Mouse (Mus musculus) MEL (cell line): ENCODE results near the gene Rex1bd. TPM values are rescaled to one million over a fixed set of nuclear protein-coding genes. Genes with fewer than 3 reads are reported as not detected.

ENCODE experiments used
- DNase-seq: peaks from one replicate; pipeline ENCODE4 v3.0.0; 2011; ENCODE audit warnings: low read depth, low spot score
- H3K27ac ChIP-seq: 2 replicates; pipeline ENCODE4 v1.5.1; 2012; ENCODE audit warnings: low read depth, mild to moderate bottlenecking, control low read depth, low read length, moderate library complexity; ENCODE audit not compliant: control insufficient read depth
- H3K27me3 ChIP-seq, 2 experiments: fragments of 150-350 bp in 1 of 2; sonication (generic) in 1 of 2; 2 replicates each; pipeline ENCODE4 v1.6.1; 2012; ENCODE audit warnings: low read length in 2 of 2, mild to moderate bottlenecking in 2 of 2, improper control_type of control experiment in 1 of 2, moderate library complexity in 1 of 2; ENCODE audit not compliant: insufficient read depth in 2 of 2, control insufficient read depth in 1 of 2
- H3K36me3 ChIP-seq, 2 experiments: 2 replicates each; pipeline ENCODE4 v1.6.1; 2012 to 2014; ENCODE audit warnings: low read length in 2 of 2, improper control_type of control experiment in 1 of 2, inconsistent platforms in 1 of 2, mild to moderate bottlenecking in 1 of 2; ENCODE audit not compliant: insufficient read depth in 2 of 2, control insufficient read depth in 1 of 2
- H3K4me1 ChIP-seq, 2 experiments: fragments of 150-350 bp in 1 of 2; sonication (generic) in 1 of 2; 2 replicates each; pipeline ENCODE4 v1.6.1; 2012; ENCODE audit warnings: low read length in 2 of 2, improper control_type of control experiment in 1 of 2, mild to moderate bottlenecking in 1 of 2; ENCODE audit not compliant: insufficient read depth in 2 of 2, control insufficient read depth in 1 of 2
- H3K4me3 ChIP-seq, 2 experiments: fragments of 150-350 bp in 1 of 2; sonication (generic) in 1 of 2; 2 replicates each; pipeline ENCODE4 v1.5.1; 2012; ENCODE audit warnings: low read depth in 2 of 2, low read length in 2 of 2, mild to moderate bottlenecking in 2 of 2, moderate library complexity in 2 of 2, control low read depth in 1 of 2, improper control_type of control experiment in 1 of 2; ENCODE audit not compliant: control insufficient read depth in 1 of 2, insufficient read depth in 1 of 2
- H3K79me2 ChIP-seq: 2 replicates; pipeline ENCODE4 v1.6.1; 2012; ENCODE audit warnings: mild to moderate bottlenecking, low read length, moderate library complexity; ENCODE audit not compliant: control insufficient read depth, poor library complexity, insufficient read depth
- H3K9ac ChIP-seq: 2 replicates; pipeline ENCODE4 v1.6.1; 2012; ENCODE audit warnings: low read depth, mild to moderate bottlenecking, control low read depth, low read length, moderate library complexity; ENCODE audit not compliant: control insufficient read depth, poor library complexity, severe bottlenecking
- H3K9me3 ChIP-seq: fragments of 150-350 bp; sonication (generic); replicated peaks from 2 replicates; pipeline ENCODE4 v1.6.1; 2012; ENCODE audit warnings: mild to moderate bottlenecking, low read length, improper control_type of control experiment, moderate library complexity; ENCODE audit not compliant: insufficient read depth
- CHD1 ChIP-seq: IDR thresholded peaks from 2 replicates; pipeline ENCODE4 v1.6.1; 2012; ENCODE audit warnings: low read depth, mild to moderate bottlenecking, inconsistent platforms, low read length, improper control_type of control experiment
- E2F4 ChIP-seq: IDR thresholded peaks from 2 replicates; pipeline ENCODE4 v1.6.1; 2011; ENCODE audit warnings: low read depth, low read length, improper control_type of control experiment, borderline replicate concordance
- ELF1 ChIP-seq: IDR thresholded peaks from 2 replicates; pipeline ENCODE4 v1.6.1; 2014; ENCODE audit warnings: low read depth, mild to moderate bottlenecking, inconsistent platforms, low read length, improper control_type of control experiment, moderate library complexity
- EP300 ChIP-seq, 2 experiments: IDR thresholded peaks; 2 replicates each; pipeline ENCODE4 v1.6.1; 2011; ENCODE audit warnings: improper control_type of control experiment in 2 of 2, low read length in 2 of 2, low read depth in 1 of 2, mild to moderate bottlenecking in 1 of 2
- GABPA ChIP-seq: IDR thresholded peaks from 2 replicates; pipeline ENCODE4 v1.6.1; 2012; ENCODE audit warnings: low read depth, mild to moderate bottlenecking, inconsistent platforms, low read length, improper control_type of control experiment, moderate library complexity
- HCFC1 ChIP-seq: IDR thresholded peaks from 2 replicates; pipeline ENCODE4 v1.6.1; 2012; ENCODE audit warnings: low read depth, mild to moderate bottlenecking, inconsistent platforms, low read length, improper control_type of control experiment, moderate library complexity
- JUND ChIP-seq: IDR thresholded peaks from 2 replicates; pipeline ENCODE4 v1.6.1; 2011; ENCODE audit warnings: low read depth, mild to moderate bottlenecking, improper control_type of control experiment, low read length
- MAX ChIP-seq: IDR thresholded peaks from 2 replicates; pipeline ENCODE4 v1.6.1; 2011; ENCODE audit warnings: low read length, improper control_type of control experiment
- MXI1 ChIP-seq: IDR thresholded peaks from 2 replicates; pipeline ENCODE4 v1.6.1; 2011; ENCODE audit warnings: mild to moderate bottlenecking, low read depth, low read length, improper control_type of control experiment
- MYB ChIP-seq: IDR thresholded peaks from 2 replicates; pipeline ENCODE4 v1.6.1; 2011; ENCODE audit warnings: mild to moderate bottlenecking, low read depth, low read length, improper control_type of control experiment
- MYC ChIP-seq: IDR thresholded peaks from 2 replicates; pipeline ENCODE4 v1.6.1; 2011; ENCODE audit warnings: low read depth, mild to moderate bottlenecking, low read length, improper control_type of control experiment, moderate library complexity
- NRF1 ChIP-seq: IDR thresholded peaks from 2 replicates; pipeline ENCODE4 v1.6.1; 2014; ENCODE audit warnings: low read depth, mild to moderate bottlenecking, inconsistent platforms, low read length, improper control_type of control experiment, moderate library complexity; ENCODE audit not compliant: poor library complexity, insufficient read depth, severe bottlenecking
- POLR2A ChIP-seq, 2 experiments: IDR thresholded peaks; 2 replicates each; pipeline ENCODE4 v1.6.1; 2011 to 2012; ENCODE audit warnings: low read length in 2 of 2, mild to moderate bottlenecking in 2 of 2, control low read depth in 1 of 2, improper control_type of control experiment in 1 of 2, low read depth in 1 of 2, moderate library complexity in 1 of 2; ENCODE audit not compliant: control insufficient read depth in 1 of 2, insufficient read depth in 1 of 2, poor library complexity in 1 of 2
- POLR2AphosphoS5 ChIP-seq: IDR thresholded peaks from 2 replicates; pipeline ENCODE4 v1.6.1; 2012; ENCODE audit warnings: low read depth, borderline replicate concordance, mild to moderate bottlenecking, inconsistent platforms, low read length, moderate library complexity, mixed read lengths
- RCOR1 ChIP-seq: IDR thresholded peaks from 2 replicates; pipeline ENCODE4 v1.6.1; 2012; ENCODE audit warnings: low read depth, mild to moderate bottlenecking, inconsistent platforms, low read length, improper control_type of control experiment
- SIN3A ChIP-seq: IDR thresholded peaks from 2 replicates; pipeline ENCODE4 v1.6.1; 2012; ENCODE audit warnings: low read length, improper control_type of control experiment, inconsistent platforms
- SMC3 ChIP-seq: IDR thresholded peaks from 2 replicates; pipeline ENCODE4 v1.6.1; 2011; ENCODE audit warnings: low read depth, low read length, improper control_type of control experiment
- TBP ChIP-seq: IDR thresholded peaks from 2 replicates; pipeline ENCODE4 v1.8.0; 2011; ENCODE audit warnings: low read depth, low read length, improper control_type of control experiment
- TCF12 ChIP-seq: IDR thresholded peaks from 2 replicates; pipeline ENCODE4 v1.6.1; 2014; ENCODE audit warnings: low read depth, mild to moderate bottlenecking, inconsistent platforms, low read length, improper control_type of control experiment, moderate library complexity
- UBTF ChIP-seq: IDR thresholded peaks from 2 replicates; pipeline ENCODE4 v1.6.1; 2012; ENCODE audit warnings: low read depth, mild to moderate bottlenecking, inconsistent platforms, low read length, improper control_type of control experiment, moderate library complexity, borderline replicate concordance; ENCODE audit not compliant: insufficient read depth
- USF2 ChIP-seq, 2 experiments: IDR thresholded peaks; 2 replicates each; pipeline ENCODE4 v1.6.1; 2011 to 2012; ENCODE audit warnings: improper control_type of control experiment in 2 of 2, low read length in 2 of 2, borderline replicate concordance in 1 of 2, inconsistent platforms in 1 of 2, low read depth in 1 of 2, mild to moderate bottlenecking in 1 of 2; ENCODE audit not compliant: insufficient read depth in 1 of 2
- ZMIZ1 ChIP-seq: IDR thresholded peaks from 2 replicates; pipeline ENCODE4 v1.6.1; 2012; ENCODE audit warnings: low read depth, mild to moderate bottlenecking, inconsistent platforms, low read length, improper control_type of control experiment, moderate library complexity
- ZNF384 ChIP-seq: IDR thresholded peaks from 2 replicates; pipeline ENCODE4 v1.6.1; 2012; ENCODE audit warnings: low read depth, mild to moderate bottlenecking, inconsistent platforms, low read length, improper control_type of control experiment
- polyA plus RNA-seq, 2 experiments: library from polyadenylated mRNA; stranded (reverse) in 1 of 2; unstranded in 1 of 2; fragments of >175 nt in 1 of 2; fragments of >200 nt in 1 of 2; gene quantifications; 2 replicates each; pipeline versions ENCODE4 v1.2.1 to v1.2.4; 2012; ENCODE audit warnings: low replicate concordance in 2 of 2, low read depth in 1 of 2; ENCODE audit not compliant: insufficient read length in 2 of 2, insufficient read depth in 1 of 2, missing spikeins in 1 of 2
- total RNA-seq: library from RNA; depleted of rRNA; stranded (reverse); fragments of 300-350 nt; gene quantifications from 2 replicates; pipeline ENCODE4 v1.2.3, GENCODE M21; 2012

Gene Rex1bd
- total and polyA plus RNA-seq, 3 experiments: 145 to 204 TPM; not detected in 1

- TF ChIP-seq POLR2A (IDR thresholded peaks at IDR 0.05; ENCODE audit: control insufficient read depth in 1 of 2, insufficient read depth in 1 of 2, low read depth in 1 of 2, low read length in 2 of 2, poor library complexity in 1 of 2) (peak in 1 of 2 experiments; percentile 53; a peak in 1 of 4 replicates), SMC3 (no peak), ZMIZ1 (no peak), RCOR1 (no peak), NRF1 (no peak), UBTF (no peak), USF2 (IDR thresholded peaks at IDR 0.05; ENCODE audit: borderline replicate concordance in 1 of 2, insufficient read depth in 1 of 2, low read depth in 1 of 2, low read length in 2 of 2) (no peak), ZNF384 (no peak), EP300 (IDR thresholded peaks at IDR 0.05; ENCODE audit: low read depth in 1 of 2, low read length in 2 of 2) (peak in 1 of 2 experiments; percentile 36; a peak in 2 of 4 replicates), TCF12 (0 out of 2 replicates have a peak, but pooled peaks have one; percentile 19), GABPA (no peak), SIN3A (peak; percentile 43), HCFC1 (no peak), MYB (no peak), CHD1 (no peak), MYC (0 out of 2 replicates have a peak, but pooled peaks have one; percentile 36), E2F4 (no peak), MXI1 (peak; percentile 67; the same call in 1 of the 2 replicates), POLR2AphosphoS5 (no peak), ELF1 (no peak), MAX (peak; percentile 39)
Observed at GRCm38 (mm10) chr8:70500386-70501301, 5.9 kb downstream of the Rex1bd start (continued).

DNA sequence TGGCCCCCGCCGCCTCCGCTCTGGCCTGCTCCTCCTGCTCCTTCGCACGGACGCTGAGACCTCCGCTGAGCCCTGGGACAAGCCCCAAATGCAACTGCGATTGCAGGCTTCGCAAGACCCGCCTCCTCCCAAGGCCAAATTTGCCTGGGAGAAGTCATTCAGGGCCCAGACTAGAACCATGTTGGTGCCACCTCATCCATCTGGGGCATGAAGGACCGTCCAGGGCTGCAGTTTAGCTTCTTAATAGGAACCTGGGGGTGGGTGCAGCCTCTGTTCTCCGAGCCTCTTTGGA lies 10.8 kb downstream of the Rex1bd start:
- peaks cover 2 to 12% of the 10 kb centered on the region in 2 experiments; a peak in 3 of 4 replicates for H3K4me1 ChIP-seq
- H3K4me3 ChIP-seq: no peak overlapping the region
- no peaks in the 10 kb centered on the region; the same call in 1 of the 2 replicates for H3K79me2 ChIP-seq
- no peak for DNase-seq
- H3K27me3 ChIP-seq: no peaks in the 10 kb centered on the region; a peak in 1 of 4 replicates
- peaks cover 0 to 2% of the 10 kb centered on the region in 2 experiments; a peak in 1 of 4 replicates for H3K36me3 ChIP-seq
- H3K9me3 ChIP-seq: no peaks in the 10 kb centered on the region
- no peak for TF ChIP-seq CHD1
- no peak for TF ChIP-seq UBTF
- TF ChIP-seq ELF1: no peak
- TF ChIP-seq TCF12: no peak
- TF ChIP-seq HCFC1: no peak
- TF ChIP-seq JUND: no peak
- no peak for TF ChIP-seq EP300 (IDR thresholded peaks at IDR 0.05; ENCODE audit: low read depth in 1 of 2, low read length in 2 of 2)
- no peak for TF ChIP-seq RCOR1
- TF ChIP-seq TBP: no peak
- no peak overlapping the region for H3K27ac ChIP-seq
- H3K9ac ChIP-seq: no peak overlapping the region
